Mouse (Mus musculus) heart, postnatal 0 days (tissue): ENCODE data around the gene Itfg2.

Experiments used
- CTCF ChIP-seq: IDR thresholded peaks from 2 replicates; pipeline ENCODE4 v1.5.1; 2016; ENCODE audit warnings: antibody characterized with exemption, control low read depth, low read depth
- EP300 ChIP-seq: IDR thresholded peaks from 2 replicates; pipeline ENCODE4 v1.6.1; 2016; ENCODE audit warnings: antibody characterized with exemption, low read depth

DNA sequence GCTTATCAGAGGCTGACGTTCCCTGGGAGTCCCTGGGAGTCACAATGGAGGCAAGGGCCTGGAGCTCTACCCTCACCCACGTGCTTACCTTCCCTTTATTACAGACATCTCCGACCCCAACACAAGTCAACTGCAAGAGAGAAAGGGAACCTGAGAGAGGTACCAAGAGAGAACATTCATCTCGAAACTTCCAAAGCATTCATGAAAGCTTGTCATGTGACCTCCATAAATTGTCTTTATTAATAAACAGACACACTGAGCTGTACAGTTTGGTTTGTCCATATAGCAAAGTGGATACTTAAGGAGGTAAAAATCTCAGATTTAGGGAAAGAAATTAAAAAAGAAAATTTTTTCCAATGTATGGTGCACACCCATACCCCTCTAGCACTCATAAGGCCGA is 8.6 kb downstream of the Itfg2 start:
- no peak for TF ChIP-seq EP300
- no peak for TF ChIP-seq CTCF
